17 mouse cellular contexts compared by ENCODE assay signal in the genomic region with DNA sequence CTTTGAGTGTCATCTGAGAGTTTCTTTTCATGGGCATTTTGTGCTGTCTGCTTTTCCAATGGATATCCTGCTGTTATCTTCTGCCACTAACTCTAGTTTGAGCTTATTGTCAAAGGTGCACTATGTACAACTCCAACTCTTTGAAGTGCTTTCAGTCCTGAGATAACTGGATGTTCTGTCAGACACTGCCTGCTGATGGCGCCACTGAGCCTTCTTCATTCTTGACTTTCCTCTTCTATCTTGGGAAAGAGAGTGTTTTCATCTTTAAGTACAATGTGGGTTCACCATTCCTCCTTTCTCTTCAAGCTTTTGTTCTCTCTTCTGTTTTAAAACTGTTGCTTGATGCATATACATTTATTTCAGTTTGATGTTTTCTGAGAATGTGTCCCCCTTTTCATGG. TPM values are rescaled to one million over a fixed set of nuclear protein-coding genes. Genes with fewer than 3 reads are reported as not detected.
DNase-seq lines count a peak whose midpoint lies in the region; ATAC-seq and TF ChIP-seq lines count a peak whose summit lies in the region.
"Had no signal": no experiment of that assay in that cellular context is flagged by ENCODE, and none has a peak within 500 bp of the region (broad histone marks: within the 10 kb centered on the region; RNA-seq: fewer than 3 reads in every experiment).

No protein-coding gene starts in this region.

- peak; percentile 29; the same call in 1 of the 2 replicates for TF ChIP-seq CTCF in gastrocnemius, adult 2 months (IDR thresholded peaks at IDR 0.05)
- peak; percentile 50 for TF ChIP-seq CTCF in liver, postnatal 0 days (IDR thresholded peaks at IDR 0.05; ENCODE audit: low read depth)

- intact Hi-C loops in gastrocnemius, adult 2 months (cut with DNase I), result no loop called here
- intact Hi-C loops in gastrocnemius, postnatal 14 days (cut with DNase I; ENCODE audit: low total_unique reads), result no loop called here

- no peak for DNase-seq in gastrocnemius, adult 2 months
- DNase-seq in gastrocnemius, postnatal 14 days, result no peak
- DNase-seq in liver, postnatal 0 days, result no peak
- no peak for DNase-seq in liver, embryonic 11.5 days (ENCODE audit: low spot score)
- DNase-seq in B cell, adult 2 months, result peak; percentile 33 to 44
- peak; percentile 65 for DNase-seq in induced T-regulatory cell, adult 2 months (ENCODE audit: low read depth)
- no peak for DNase-seq in layer of hippocampus, adult 9-11 months
- DNase-seq: cerebellum, adult 8-10 months; gastrocnemius, postnatal 36 days; kidney, adult 11 months; right cerebral cortex, adult 18-20 months had no signal

- 70% methylated on average over 1 of the region's 1 CpGs for WGBS in liver, postnatal 0 days (ENCODE audit: insufficient replicate concordance)
- 69% methylated on average over 1 of the region's 1 CpGs for whole genome bisulfite sequencing in liver, embryonic 11.5 days

- peaks cover 13% of the 10 kb centered on the region for H3K36me3 ChIP-seq in liver, postnatal 0 days (replicated peaks; ENCODE audit: insufficient read depth, low read length)
- peaks cover 4% of the 10 kb centered on the region; the same call in 1 of the 2 replicates for H3K36me3 ChIP-seq in liver, embryonic 11.5 days (ENCODE audit: control insufficient read depth, insufficient read depth, low read length)

- H3K9me3 ChIP-seq in liver, postnatal 0 days (ENCODE audit: low read length), result no peaks in the 10 kb centered on the region
- no peaks in the 10 kb centered on the region for H3K9me3 ChIP-seq in liver, embryonic 11.5 days (ENCODE audit: control insufficient read depth, low read length)
- H3K9me3 ChIP-seq: hindbrain, embryonic 10.5 days; liver, embryonic 15.5 days had no signal

- no peaks in the 10 kb centered on the region for H3K27me3 ChIP-seq in liver, postnatal 0 days (ENCODE audit: insufficient read depth, low read length)
- H3K27me3 ChIP-seq in liver, embryonic 11.5 days (replicated peaks; ENCODE audit: control insufficient read depth, insufficient read depth, low read length), result no peaks in the 10 kb centered on the region
- H3K27me3 ChIP-seq: heart, embryonic 13.5 days; liver, embryonic 15.5 days; Patski had no signal

- TF ChIP-seq EP300 in liver, postnatal 0 days (IDR thresholded peaks at IDR 0.05; ENCODE audit: low read depth), result no peak

- no peak for ATAC-seq in liver, postnatal 0 days
- no peak for ATAC-seq in liver, embryonic 11.5 days (replicated peaks; ENCODE audit: low FRiP score)
- ATAC-seq in frontal cortex, adult (ENCODE audit: low TSS enrichment), result no peak
- ATAC-seq: forebrain, embryonic 16.5 days; Patski had no signal

- H3K4me2 ChIP-seq in liver, postnatal 0 days (ENCODE audit: low read depth, low read length), result no peak overlapping the region
- no peak overlapping the region for H3K4me2 ChIP-seq in liver, embryonic 11.5 days
- H3K4me2 ChIP-seq: heart, embryonic 13.5 days; liver, embryonic 15.5 days had no signal

- H3K4me3 ChIP-seq in gastrocnemius, adult 2 months, result no peak overlapping the region
- H3K4me3 ChIP-seq in liver, postnatal 0 days (ENCODE audit: low read depth, low read length), result no peak overlapping the region
- no peak overlapping the region for H3K4me3 ChIP-seq in liver, embryonic 11.5 days (ENCODE audit: low read depth, low read length)
- H3K4me3 ChIP-seq: heart, embryonic 13.5 days; hindbrain, embryonic 10.5 days; liver, embryonic 15.5 days had no signal

- no peaks in the 10 kb centered on the region for H3K4me1 ChIP-seq in liver, postnatal 0 days (ENCODE audit: insufficient read depth)
- no peaks in the 10 kb centered on the region for H3K4me1 ChIP-seq in liver, embryonic 11.5 days (replicated peaks; ENCODE audit: control insufficient read depth, insufficient read depth, low read length)
- H3K4me1 ChIP-seq: heart, embryonic 13.5 days had no signal

- no peak overlapping the region for H3K27ac ChIP-seq in gastrocnemius, adult 2 months
- no peak overlapping the region for H3K27ac ChIP-seq in liver, postnatal 0 days (ENCODE audit: low read depth)
- no peak overlapping the region for H3K27ac ChIP-seq in liver, embryonic 11.5 days (ENCODE audit: low read depth, low read length)
- H3K27ac ChIP-seq: heart, embryonic 13.5 days; hindbrain, embryonic 10.5 days; liver, embryonic 15.5 days had no signal

- no peak overlapping the region for H3K9ac ChIP-seq in liver, postnatal 0 days (replicated peaks)
- no peak overlapping the region for H3K9ac ChIP-seq in liver, embryonic 11.5 days (ENCODE audit: low read depth, low read length)
- H3K9ac ChIP-seq: heart, embryonic 13.5 days; liver, embryonic 15.5 days had no signal

RNA-seq across cellular contexts. Expression of a gene that starts 42.1 kb away (rescaled TPM):
- total RNA-seq in gastrocnemius, adult 2 months (2021), result 10 to 100 TPM; 40.7 to 49.0 TPM
- total RNA-seq in gastrocnemius, postnatal 14 days (2021), result 10 to 100 TPM; 36.6 to 39.4 TPM
- polyA plus RNA-seq in liver, postnatal 0 days (2015; fragmentation: Nextera tagmentation; extraction: Ambion mirVana), result 13.7 and 14.2 TPM in 2 replicates
- polyA plus RNA-seq in liver, embryonic 11.5 days (2014; fragmentation: Nextera tagmentation; extraction: Ambion mirVana), result 15.4 and 16.9 TPM in 2 replicates

Comparison
In these comparisons a context has a peak if more than half of its experiments do, and no peak if none do; other contexts are left out.
1. DNase-seq: peak in B cell, adult 2 months (2 of 2) and induced T-regulatory cell, adult 2 months (single experiment); none in gastrocnemius, adult 2 months (single experiment), gastrocnemius, postnatal 14 days (single experiment), liver, postnatal 0 days (single experiment), liver, embryonic 11.5 days (single experiment) and layer of hippocampus, adult 9-11 months (single experiment).